Mouse (Mus musculus): ENCODE measurements around the gene Efcab8.

- TF ChIP-seq CTCF (IDR thresholded peaks at IDR 0.05; ENCODE audit: low read depth) (no peak), EP300 (IDR thresholded peaks at IDR 0.05; ENCODE audit: low read depth) (0 out of 2 replicates have a peak, but pooled peaks have one; percentile 23)
Measured at GRCm38 (mm10) chr2:153741437-153742065, 38.2 kb upstream of the Efcab8 start.

All from heart, postnatal 0 days (tissue).